Mouse (Mus musculus) MEL (cell line): ENCODE data around the gene Bphl. TPM values are rescaled to one million over a fixed set of nuclear protein-coding genes. Genes with fewer than 3 reads are reported as not detected.

Source experiments
- polyA plus RNA-seq, 2 experiments: library from polyadenylated mRNA; stranded (reverse) in 1 of 2; unstranded in 1 of 2; fragments of >175 nt in 1 of 2; fragments of >200 nt in 1 of 2; gene quantifications; 2 replicates each; pipeline versions ENCODE4 v1.2.1 to v1.2.4; 2012; ENCODE audit warnings: low replicate concordance in 2 of 2, low read depth in 1 of 2; ENCODE audit not compliant: insufficient read length in 2 of 2, insufficient read depth in 1 of 2, missing spikeins in 1 of 2
- total RNA-seq: library from RNA; depleted of rRNA; stranded (reverse); fragments of 300-350 nt; gene quantifications from 2 replicates; pipeline ENCODE4 v1.2.3, GENCODE M21; 2012; rRNA removed

Bphl gene
- total and polyA plus RNA-seq, 3 experiments: 6.5 to 7.7 TPM; not detected in 1

Other genes starting within 250 kb of the Bphl start
- gene Serpinb6e, start 194.2 kb upstream of the Bphl start, total RNA-seq: not detected in 2 replicates
- not detected for gene Serpinb6e, start 194.2 kb upstream of the Bphl start, polyA plus RNA-seq
- not detected in 2 replicates for gene Serpinb6c, start 131.9 kb upstream of the Bphl start, total RNA-seq
- gene Serpinb6c, start 131.9 kb upstream of the Bphl start, polyA plus RNA-seq: not detected
- gene Nqo2, start 72.9 kb upstream of the Bphl start, total RNA-seq: 3.0 and 3.7 TPM in 2 replicates
- 1 to 10 TPM in 1 of 2 experiments, not detected in 1; 7.6 TPM for gene Nqo2, start 72.9 kb upstream of the Bphl start, polyA plus RNA-seq
- gene Ripk1, start 35.2 kb upstream of the Bphl start, total RNA-seq: 11.4 TPM in 2 replicates
- 10 to 100 TPM in 1 of 2 experiments, not detected in 1; 11.8 TPM for gene Ripk1, start 35.2 kb upstream of the Bphl start, polyA plus RNA-seq
- gene Serpinb6a, start 34.8 kb upstream of the Bphl start, total RNA-seq: 65.1 and 79.6 TPM in 2 replicates
- gene Serpinb6a, start 34.8 kb upstream of the Bphl start, polyA plus RNA-seq: 10 to 100 TPM in 1 of 2 experiments, not detected in 1; 61.6 TPM
- gene Tubb2a, start 40.4 kb downstream of the Bphl start, total RNA-seq: 38.8 and 68.8 TPM in 2 replicates
- 10 to 100 TPM in 1 of 2 experiments, not detected in 1; 55.9 TPM for gene Tubb2a, start 40.4 kb downstream of the Bphl start, polyA plus RNA-seq
- gene Tubb2b, start 92.9 kb downstream of the Bphl start, total RNA-seq: 1.4 and 2.7 TPM in 2 replicates
- 10 to 100 TPM in 1 of 2 experiments, not detected in 1; 10.6 TPM for gene Tubb2b, start 92.9 kb downstream of the Bphl start, polyA plus RNA-seq
- gene Psmg4, start 125.4 kb downstream of the Bphl start, total RNA-seq: 146 and 161 TPM in 2 replicates
- gene Psmg4, start 125.4 kb downstream of the Bphl start, polyA plus RNA-seq: 100 to 1,000 TPM in 1 of 2 experiments, not detected in 1; 121 TPM